Mouse (Mus musculus) olfactory bulb, adult 2 months (tissue): ENCODE data around the gene Isg20l2.

Experiments
- CTCF ChIP-seq: fragments of 200-500 bp; IDR thresholded peaks from 2 replicates; pipeline ENCODE4 v1.5.1; 2012; ENCODE audit warnings: low read depth, mild to moderate bottlenecking, low read length, moderate library complexity; ENCODE audit not compliant: insufficient read depth
- POLR2A ChIP-seq: fragments of 200-500 bp; IDR thresholded peaks from 2 replicates; pipeline ENCODE4 v1.6.1; 2012; ENCODE audit warnings: mild to moderate bottlenecking, low read depth, low read length, moderate library complexity; ENCODE audit not compliant: insufficient read depth

DNA sequence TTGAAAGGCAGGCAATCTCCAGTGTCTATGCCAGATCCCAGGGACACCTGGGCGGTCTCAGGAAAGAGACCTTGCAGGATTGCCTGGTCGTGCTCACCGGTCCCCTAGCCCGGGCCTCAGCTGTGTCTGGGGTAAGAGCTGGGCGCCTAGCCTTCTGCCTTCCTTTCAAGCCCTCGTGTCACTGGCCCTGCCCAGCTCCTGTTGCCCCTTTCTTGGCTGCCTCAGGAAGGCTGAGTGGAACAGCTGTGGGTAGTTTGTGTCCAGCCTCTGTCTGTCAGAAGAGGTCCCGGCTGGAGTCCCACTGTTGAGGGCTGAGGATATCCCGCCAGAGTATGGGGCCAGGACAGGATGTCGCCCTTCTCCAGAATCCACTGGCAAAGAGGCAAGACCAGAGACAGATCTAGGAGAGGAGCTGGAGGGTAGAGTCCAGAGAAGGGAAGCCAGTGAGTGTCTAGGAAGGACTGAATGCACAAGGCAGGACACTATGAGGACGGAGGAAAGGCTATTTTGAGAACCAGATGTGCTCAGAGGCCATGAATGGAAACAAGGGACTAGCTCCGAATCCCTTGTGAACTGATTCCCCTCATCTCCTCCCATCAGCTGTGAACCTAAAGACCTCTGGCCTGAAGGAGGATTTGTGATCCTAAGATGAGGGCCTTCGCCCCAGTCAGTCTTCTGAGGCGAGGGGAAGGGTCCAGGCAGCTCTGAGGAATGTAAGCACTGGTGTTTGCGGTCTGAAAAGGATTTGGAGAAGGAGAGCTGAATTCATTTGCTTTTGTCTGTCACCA, 43.7 kb downstream of the Isg20l2 start:
- TF ChIP-seq CTCF: no peak
- no peak for TF ChIP-seq POLR2A
